Mouse (Mus musculus): ENCODE data around the gene Nphs2.

GRCm38 (mm10) chr1:156273647-156274046, 36.9 kb upstream of the Nphs2 start:
- TF ChIP-seq CTCF (IDR thresholded peaks at IDR 0.05), result no peak
- no peak for TF ChIP-seq EP300 (IDR thresholded peaks at IDR 0.05)

All from lung, postnatal 0 days (tissue).